Mouse (Mus musculus) heart, embryonic 12.5 days (tissue): ENCODE measurements around the gene Tmem144. TPM values are rescaled to one million over a fixed set of nuclear protein-coding genes. Genes with fewer than 3 reads are reported as not detected.

Experiments
- ATAC-seq: fragments of 200-750 bp; cut with Nextera tagmentation; 2 replicates; pipeline ENCODE4 v1.8.0; 2017; ENCODE audit warnings: moderate TSS enrichment, moderate library complexity; ENCODE audit not compliant: insufficient number of reproducible peaks, low FRiP score
- H3K27ac ChIP-seq: fragments of 300-500 bp; sonication (generic); 2 replicates; pipeline ENCODE4 v1.5.1; 2016; ENCODE audit warnings: mild to moderate bottlenecking, moderate library complexity; ENCODE audit not compliant: poor library complexity, severe bottlenecking
- H3K27me3 ChIP-seq: fragments of 300-500 bp; sonication (generic); replicated peaks from 2 replicates; pipeline ENCODE4 v1.6.1; 2016; ENCODE audit warnings: mild to moderate bottlenecking, moderate library complexity
- H3K36me3 ChIP-seq: fragments of 300-500 bp; sonication (generic); 2 replicates; pipeline ENCODE4 v1.6.1; 2016; ENCODE audit warnings: mild to moderate bottlenecking, moderate library complexity
- H3K4me1 ChIP-seq: fragments of 300-500 bp; sonication (generic); replicated peaks from 2 replicates; pipeline ENCODE4 v1.6.1; 2016; ENCODE audit warnings: mild to moderate bottlenecking
- H3K4me2 ChIP-seq: fragments of 300-500 bp; sonication (generic); 2 replicates; pipeline ENCODE4 v1.6.1; 2016; ENCODE audit warnings: mild to moderate bottlenecking, moderate library complexity
- H3K4me3 ChIP-seq: fragments of 300-500 bp; sonication (generic); 2 replicates; pipeline ENCODE4 v1.5.1; 2016; ENCODE audit warnings: mild to moderate bottlenecking
- H3K9ac ChIP-seq: fragments of 300-500 bp; sonication (generic); 2 replicates; pipeline ENCODE4 v1.6.1; 2016; ENCODE audit warnings: mild to moderate bottlenecking, moderate library complexity
- H3K9me3 ChIP-seq: fragments of 300-500 bp; sonication (generic); replicated peaks from 2 replicates; pipeline ENCODE4 v1.6.1; 2016; ENCODE audit warnings: mild to moderate bottlenecking, moderate library complexity
- WGBS: fragments of 180-500 bp; shearing (Covaris S2); methylation state at CpG from one replicate; pipeline ENCODE4 v1.1.7; 2016; 5-methylcytosine and 5-hydroxymethylcytosine counted together
- polyA plus RNA-seq: library from polyadenylated mRNA; unstranded; fragments of >200 nt; fragmentation: Nextera tagmentation; extraction: Ambion mirVana; gene quantifications from 2 replicates; pipeline ENCODE4 v1.2.1, GENCODE M21; 2016

The Tmem144 gene
- polyA plus RNA-seq, 1 experiment from 2014 or later, result 12.6 TPM

DNA sequence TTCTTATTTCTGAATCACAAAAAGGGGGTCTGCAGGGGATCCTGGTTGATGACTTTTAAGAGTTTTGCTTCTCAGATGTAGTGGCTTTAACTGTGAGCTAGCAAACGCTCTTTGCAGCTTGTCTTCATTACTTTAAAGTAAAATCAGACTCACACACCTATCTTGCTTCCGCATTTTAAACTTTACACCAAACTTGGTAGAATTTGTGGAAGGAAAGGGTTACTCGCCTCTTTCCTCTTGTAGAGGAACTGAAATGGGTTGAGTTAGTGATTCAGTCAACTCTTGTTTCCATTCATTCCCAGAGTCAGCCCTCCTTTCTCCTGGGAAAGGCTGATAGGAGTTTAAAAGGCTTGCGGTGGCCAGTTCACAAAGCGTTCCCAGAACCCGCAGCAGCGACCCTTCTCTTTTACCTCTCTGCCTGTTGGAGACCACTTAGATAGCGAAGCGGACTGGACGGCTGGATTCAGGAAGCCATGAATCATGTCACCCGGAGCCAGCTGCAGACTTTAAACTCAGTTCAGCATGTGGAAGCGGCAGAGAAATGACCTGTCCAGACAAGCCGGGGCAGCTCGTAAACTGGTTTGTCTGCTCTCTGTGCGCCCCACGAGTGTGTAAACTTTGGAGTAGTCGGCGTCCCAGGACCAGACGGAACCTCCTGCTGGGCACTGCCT lies 33.2 kb upstream of the Tmem144 start:
- WGBS, result 19% methylated on average over 19 of the region's 19 CpGs

DNA sequence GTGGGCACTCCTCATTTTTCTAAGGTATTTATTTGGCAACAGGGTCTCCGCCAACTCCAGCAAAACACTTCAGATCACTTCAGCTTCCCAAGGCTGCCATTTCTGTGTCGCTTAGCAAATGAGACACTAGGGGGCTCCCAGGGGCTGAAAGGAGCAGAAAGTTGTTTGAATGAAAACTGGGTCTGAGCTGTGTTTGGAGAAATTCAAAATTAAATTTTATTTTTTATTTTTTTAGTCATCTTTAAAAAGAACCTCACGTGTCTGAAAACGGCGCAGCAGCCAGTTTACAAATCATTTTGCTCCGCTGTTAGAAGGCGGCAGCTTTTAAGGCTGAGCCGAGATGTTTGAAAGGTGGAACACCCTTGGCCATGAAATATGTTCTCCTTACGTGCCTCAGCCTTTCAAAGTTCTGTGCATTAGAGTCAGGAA lies 32.2 kb upstream of the Tmem144 start:
- H3K9me3 ChIP-seq, result no peaks in the 10 kb centered on the region
- H3K27ac ChIP-seq, result peak overlapping the region; percentile 87
- H3K4me3 ChIP-seq, result peak overlapping the region; percentile 43
- H3K36me3 ChIP-seq, result no peaks in the 10 kb centered on the region
- H3K9ac ChIP-seq, result peak overlapping the region; percentile 73
- ATAC-seq, result no peak
- 22% methylated on average over 9 of the region's 9 CpGs for WGBS
- H3K27me3 ChIP-seq, result no peaks in the 10 kb centered on the region
- H3K4me1 ChIP-seq, result peaks cover 31% of the 10 kb centered on the region
- peak overlapping the region; percentile 65 for H3K4me2 ChIP-seq

More for the DNA sequence above, 33.2 kb upstream of the Tmem144 start:
- H3K27ac ChIP-seq, result peak overlapping the region; percentile 93
- ATAC-seq, result peak; percentile 37; the same call in 1 of the 2 replicates
- peak overlapping the region; percentile 79 for H3K4me2 ChIP-seq
- no peaks in the 10 kb centered on the region for H3K27me3 ChIP-seq
- no peaks in the 10 kb centered on the region for H3K9me3 ChIP-seq
- no peaks in the 10 kb centered on the region for H3K36me3 ChIP-seq
- H3K4me1 ChIP-seq, result peaks cover 31% of the 10 kb centered on the region
- H3K4me3 ChIP-seq, result peak overlapping the region; percentile 57
- H3K9ac ChIP-seq, result peak overlapping the region; percentile 88

DNA sequence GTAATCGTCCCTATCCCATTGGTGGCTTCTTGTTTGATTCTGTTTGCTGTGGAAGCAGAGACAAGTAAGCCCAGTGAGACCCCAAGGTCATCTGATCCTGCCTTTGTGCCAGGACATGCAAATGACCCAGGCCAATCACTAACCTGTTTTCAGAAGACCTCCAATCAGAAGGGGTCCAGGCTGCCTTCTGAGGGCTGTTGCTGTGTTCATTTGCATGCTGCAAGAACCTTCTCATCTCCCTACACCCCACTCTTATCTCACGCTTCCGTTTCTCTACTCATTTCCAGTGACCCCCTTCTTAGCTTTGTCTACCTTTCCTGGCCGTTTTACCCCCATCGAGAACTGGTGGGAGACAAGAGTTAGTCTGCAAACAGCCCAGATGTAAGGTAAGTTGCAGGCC lies 31.7 kb upstream of the Tmem144 start, which contains the start of gene Fam198b:
Gene Fam198b (plus strand): TSS at position 229 of the 400 bp plus-strand sequence.
- 21% methylated on average over 5 of the region's 5 CpGs for WGBS
- no peak; the same call in 1 of the 2 replicates for ATAC-seq
- peaks cover 35% of the 10 kb centered on the region for H3K4me1 ChIP-seq

DNA sequence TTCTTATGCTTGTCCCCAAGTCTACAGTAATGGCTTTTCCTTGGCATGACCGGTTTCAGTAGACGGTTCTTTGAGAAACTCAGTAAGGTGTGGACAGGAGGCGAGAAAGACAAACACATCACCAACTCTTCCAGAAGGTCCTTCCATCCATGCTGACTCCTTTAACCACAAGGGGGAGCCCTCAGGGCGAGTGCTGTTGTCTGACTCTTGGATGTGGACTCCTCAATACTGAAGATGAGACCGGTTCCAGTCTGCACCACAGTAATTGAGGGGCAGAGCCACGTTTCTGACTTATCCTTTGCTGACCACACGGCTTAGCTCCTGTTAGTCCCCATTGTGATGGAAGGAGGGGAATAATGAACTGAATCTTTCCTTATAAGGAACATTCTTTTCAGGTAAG lies 30.5 kb upstream of the Tmem144 start:
- H3K9me3 ChIP-seq, result no peaks in the 10 kb centered on the region
- 0 out of 2 replicates have a peak overlapping the region, but pooled peaks have one; percentile 20 for H3K27ac ChIP-seq
- H3K4me2 ChIP-seq, result no peak overlapping the region
- peaks cover 33% of the 10 kb centered on the region for H3K4me1 ChIP-seq
- no peaks in the 10 kb centered on the region for H3K36me3 ChIP-seq
- WGBS, result 23% methylated on average over 7 of the region's 7 CpGs
- H3K9ac ChIP-seq, result no peak overlapping the region
- no peaks in the 10 kb centered on the region for H3K27me3 ChIP-seq
- no peak overlapping the region for H3K4me3 ChIP-seq
- no peak for ATAC-seq

More for the DNA sequence above, 31.7 kb upstream of the Tmem144 start, which contains the start of gene Fam198b:
- Histone ChIP-seq H3K4me2 (peak within 1 kb of the TSS; percentile 65), H3K4me3 (peak within 1 kb of the TSS; percentile 43), H3K36me3 (no peaks in the 10 kb centered on the region), H3K27me3 (no peaks in the 10 kb centered on the region), H3K9me3 (no peaks in the 10 kb centered on the region), H3K27ac (peak within 1 kb of the TSS; percentile 87), H3K9ac (peak within 1 kb of the TSS; percentile 73)

DNA sequence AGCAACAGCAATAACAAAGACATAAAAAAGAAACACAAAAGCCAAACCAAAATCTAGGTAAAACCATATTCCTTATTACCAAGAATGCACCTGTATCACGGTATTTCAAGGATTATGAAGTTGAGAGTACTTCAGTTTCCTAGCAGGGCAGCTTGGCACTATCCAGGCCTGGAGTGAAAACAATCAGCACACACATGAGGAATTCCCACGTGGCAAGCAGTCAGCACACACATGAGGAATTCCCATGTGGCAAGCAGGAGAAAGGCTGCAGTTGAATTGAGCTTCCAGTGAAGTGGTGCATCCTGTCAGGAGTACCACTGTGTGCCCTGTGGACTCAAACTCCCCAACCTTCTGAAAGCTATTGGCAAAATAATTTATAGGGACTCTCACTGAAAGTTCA lies 29.1 kb upstream of the Tmem144 start:
- no peak for ATAC-seq
- Histone ChIP-seq H3K4me1 (peaks cover 19% of the 10 kb centered on the region), H3K27me3 (no peaks in the 10 kb centered on the region), H3K27ac (no peak overlapping the region), H3K4me2 (no peak overlapping the region), H3K9ac (no peak overlapping the region), H3K9me3 (no peaks in the 10 kb centered on the region), H3K4me3 (no peak overlapping the region), H3K36me3 (no peaks in the 10 kb centered on the region)
- WGBS, result 52% methylated on average over 2 of the region's 2 CpGs

DNA sequence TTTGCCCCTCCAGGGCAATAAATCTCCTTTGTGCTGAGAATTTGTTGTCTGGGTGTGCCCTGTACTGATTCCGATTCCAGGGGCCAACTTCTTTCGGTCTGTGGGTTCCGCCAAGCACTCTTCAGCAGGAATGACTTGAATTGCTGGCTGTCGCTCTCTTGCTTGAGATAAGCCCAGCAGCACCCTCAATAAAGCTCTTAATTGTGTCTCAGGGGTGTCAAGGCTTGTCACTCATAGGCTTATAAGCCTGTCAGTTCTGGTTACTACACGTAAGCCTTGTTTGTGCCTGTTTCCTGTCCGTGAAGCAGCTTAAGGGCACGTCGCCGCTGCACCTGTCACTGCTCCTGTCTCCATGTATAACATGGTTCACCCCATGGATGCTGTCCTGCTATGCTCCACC lies 26.7 kb upstream of the Tmem144 start:
- Histone ChIP-seq H3K4me3 (no peak overlapping the region; the same call in 1 of the 2 replicates), H3K27ac (no peak overlapping the region), H3K4me1 (peaks cover 8% of the 10 kb centered on the region), H3K9me3 (no peaks in the 10 kb centered on the region), H3K36me3 (no peaks in the 10 kb centered on the region), H3K27me3 (no peaks in the 10 kb centered on the region), H3K9ac (0 out of 2 replicates have a peak overlapping the region, but pooled peaks have one; percentile 51), H3K4me2 (peak overlapping the region; percentile 50)
- WGBS, result 36% methylated on average over 9 of the region's 9 CpGs
- ATAC-seq, result no peak

DNA sequence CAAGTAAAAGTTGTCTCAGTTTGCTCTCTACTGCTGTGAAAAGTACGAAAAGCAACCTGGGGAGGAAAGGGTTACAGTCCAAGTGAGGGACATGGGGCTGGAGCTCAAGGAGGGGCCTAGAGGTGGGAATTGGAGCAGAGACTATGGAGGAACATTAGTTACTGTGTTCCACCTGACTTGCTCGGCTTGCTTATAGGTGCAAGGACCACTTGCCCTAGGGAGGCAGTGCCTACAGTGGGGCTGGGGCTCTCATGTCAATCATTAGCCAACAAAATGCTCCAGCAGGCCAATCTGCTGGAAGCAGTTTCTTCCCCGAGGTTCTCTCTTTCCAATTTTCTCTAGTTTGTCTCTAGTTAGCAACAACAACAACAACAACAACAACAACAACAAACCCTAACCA lies 25.8 kb upstream of the Tmem144 start:
- Histone ChIP-seq H3K36me3 (no peaks in the 10 kb centered on the region), H3K4me3 (no peak overlapping the region), H3K9ac (no peak overlapping the region), H3K4me2 (no peak overlapping the region), H3K27ac (no peak overlapping the region), H3K27me3 (no peaks in the 10 kb centered on the region), H3K9me3 (no peaks in the 10 kb centered on the region), H3K4me1 (peaks cover 7% of the 10 kb centered on the region)
- no peak for ATAC-seq
- WGBS, result 66% methylated on average over 3 of the region's 3 CpGs

DNA sequence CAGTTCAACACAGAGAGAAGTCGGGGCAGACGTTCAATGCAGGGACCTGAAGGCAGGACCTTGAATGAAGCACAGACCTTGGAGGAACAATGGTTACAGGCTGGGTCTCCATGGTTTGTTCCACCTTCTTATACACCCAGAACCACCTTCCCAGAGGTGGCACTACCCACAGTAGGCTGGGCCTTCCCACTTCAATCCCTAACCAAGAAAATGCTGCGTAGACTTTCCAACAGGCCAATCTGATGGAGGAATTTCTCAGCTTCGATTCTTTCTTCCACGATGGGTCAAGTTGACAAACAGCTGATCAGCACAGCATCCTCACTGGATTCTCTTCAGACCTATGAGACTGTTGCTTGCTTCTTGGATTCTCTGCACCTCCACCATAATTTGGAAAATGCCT lies 22.9 kb upstream of the Tmem144 start:
- no peak overlapping the region for H3K9ac ChIP-seq
- H3K4me3 ChIP-seq, result no peak overlapping the region
- H3K4me2 ChIP-seq, result no peak overlapping the region
- no peak for ATAC-seq
- no peaks in the 10 kb centered on the region for H3K27me3 ChIP-seq
- no peaks in the 10 kb centered on the region for H3K36me3 ChIP-seq
- no peaks in the 10 kb centered on the region for H3K9me3 ChIP-seq
- no peak overlapping the region for H3K27ac ChIP-seq
- H3K4me1 ChIP-seq, result peaks cover 13% of the 10 kb centered on the region
- 88% methylated on average over 5 of the region's 5 CpGs for WGBS

DNA sequence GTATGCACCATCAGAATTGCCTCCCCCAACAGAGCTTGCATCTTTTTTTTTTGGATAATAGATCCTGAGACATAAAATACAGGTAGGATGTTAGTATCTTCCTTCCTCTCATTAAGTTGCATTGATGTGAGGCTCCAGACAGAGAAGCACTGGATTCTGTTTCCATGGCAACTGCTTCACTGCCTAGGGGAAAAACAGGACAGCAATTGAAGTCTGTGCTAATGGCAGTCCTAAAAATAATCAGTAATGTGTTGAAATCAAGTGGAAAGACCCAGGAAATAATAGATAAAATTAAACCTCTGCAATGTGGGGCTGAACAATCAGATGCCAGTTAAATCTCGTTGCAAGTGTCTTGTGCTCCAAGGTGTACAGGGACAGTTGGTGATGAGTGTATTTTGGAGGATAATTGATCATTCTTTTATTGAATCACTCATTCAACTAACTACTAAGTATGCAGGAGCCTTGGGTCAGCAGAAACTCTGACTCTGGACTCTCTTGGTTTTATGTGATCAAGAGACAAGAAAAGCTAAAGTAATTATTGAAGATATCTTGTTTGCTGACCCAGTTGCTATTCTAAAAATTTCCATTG lies 14.6 kb upstream of the Tmem144 start:
- ATAC-seq, result no peak
- Histone ChIP-seq H3K36me3 (no peaks in the 10 kb centered on the region), H3K9me3 (no peaks in the 10 kb centered on the region), H3K4me1 (peaks cover 6% of the 10 kb centered on the region), H3K9ac (no peak overlapping the region), H3K4me3 (no peak overlapping the region), H3K4me2 (no peak overlapping the region), H3K27ac (no peak overlapping the region), H3K27me3 (no peaks in the 10 kb centered on the region)
- WGBS, result 41% methylated on average over 1 of the region's 1 CpGs

DNA sequence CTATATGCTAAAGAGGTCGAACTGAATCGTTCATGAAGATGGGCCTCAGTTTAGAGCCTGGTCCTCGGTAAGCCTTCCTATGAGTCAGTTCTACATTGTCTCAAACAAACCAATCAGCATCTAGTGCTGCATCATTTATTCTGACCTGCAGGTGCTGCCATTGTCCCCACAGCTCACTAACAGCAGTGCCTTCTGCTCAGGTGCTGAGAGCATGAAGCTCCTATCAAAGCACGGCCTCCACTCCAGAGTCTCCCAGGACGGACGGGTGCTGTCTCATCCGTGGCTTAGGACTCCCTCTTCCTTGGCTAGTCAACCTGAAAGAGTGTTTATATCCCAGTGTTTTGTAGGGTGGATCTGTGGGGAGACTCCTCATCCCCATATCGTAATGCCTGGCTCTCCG lies 14.0 kb upstream of the Tmem144 start:
- peaks cover 5% of the 10 kb centered on the region for H3K4me1 ChIP-seq
- no peak overlapping the region for H3K9ac ChIP-seq
- H3K4me2 ChIP-seq, result no peak overlapping the region
- no peaks in the 10 kb centered on the region for H3K27me3 ChIP-seq
- no peaks in the 10 kb centered on the region for H3K36me3 ChIP-seq
- no peaks in the 10 kb centered on the region for H3K9me3 ChIP-seq
- no peak overlapping the region for H3K27ac ChIP-seq
- no peak for ATAC-seq
- WGBS, result 81% methylated on average over 9 of the region's 9 CpGs
- no peak overlapping the region for H3K4me3 ChIP-seq

DNA sequence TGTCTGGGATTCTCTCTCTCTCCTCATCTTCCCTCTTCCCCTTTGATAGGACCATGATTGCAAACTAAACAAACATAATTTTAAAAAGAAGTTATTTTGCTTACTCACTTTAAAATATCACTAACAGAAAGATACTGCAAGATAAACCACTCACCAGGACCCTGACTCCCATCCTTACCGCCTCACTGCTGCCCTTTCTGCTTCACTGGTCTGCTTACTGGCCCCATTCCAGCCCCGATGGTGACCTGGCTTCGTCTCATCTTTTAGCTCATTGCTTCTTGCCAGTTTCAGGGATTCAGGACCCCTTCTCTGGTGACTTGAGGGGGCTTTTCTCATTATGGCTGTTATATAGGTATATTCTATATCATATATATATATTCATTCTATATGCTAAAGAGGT lies 13.5 kb upstream of the Tmem144 start:
- no peak for ATAC-seq

More for the DNA sequence above, 13.5 kb upstream of the Tmem144 start:
- 79% methylated on average over 3 of the region's 3 CpGs for WGBS
- no peaks in the 10 kb centered on the region for H3K27me3 ChIP-seq
- no peak overlapping the region for H3K27ac ChIP-seq
- H3K4me3 ChIP-seq, result no peak overlapping the region
- no peaks in the 10 kb centered on the region for H3K36me3 ChIP-seq
- no peaks in the 10 kb centered on the region for H3K9me3 ChIP-seq
- no peak overlapping the region for H3K4me2 ChIP-seq
- H3K4me1 ChIP-seq, result peaks cover 1% of the 10 kb centered on the region
- H3K9ac ChIP-seq, result no peak overlapping the region
